Mouse (Mus musculus): ENCODE data around the gene Slc6a13. TPM values are rescaled to one million over a fixed set of nuclear protein-coding genes. Genes with fewer than 3 reads are reported as not detected.

Slc6a13 gene
- polyA plus RNA-seq, 1 experiment = not detected

- no peak overlapping the region for H3K27ac ChIP-seq (ENCODE audit: insufficient read depth, low read depth, low read length)
- H3K4me1 ChIP-seq (ENCODE audit: control insufficient read depth, insufficient read depth, low read length) = 0 out of 2 replicates have a peak, but pooled peaks cover 2% of the 10 kb centered on the region
- TF ChIP-seq POLR2A (IDR thresholded peaks at IDR 0.05; ENCODE audit: insufficient read depth, low read depth, low read length) (no peak), CTCF (IDR thresholded peaks at IDR 0.05; ENCODE audit: insufficient read depth, low read depth, low read length) (no peak)
- WGBS = 81% methylated on average over 8 of the region's 8 CpGs
- no peak overlapping the region for H3K4me3 ChIP-seq (ENCODE audit: insufficient read depth, low read depth, low read length)
Observed at GRCm38 (mm10) chr6:121336558-121336957, 36.5 kb downstream of the Slc6a13 start.

GRCm38 (mm10) chr6:121337229-121337628, 37.2 kb downstream of the Slc6a13 start:
- 0 out of 2 replicates have a peak, but pooled peaks cover 2% of the 10 kb centered on the region for H3K4me1 ChIP-seq (ENCODE audit: control insufficient read depth, insufficient read depth, low read length)
- 95% methylated on average over 9 of the region's 9 CpGs for WGBS
- TF ChIP-seq POLR2A (IDR thresholded peaks at IDR 0.05; ENCODE audit: insufficient read depth, low read depth, low read length) = no peak
- no peak for TF ChIP-seq CTCF (IDR thresholded peaks at IDR 0.05; ENCODE audit: insufficient read depth, low read depth, low read length)
- no peak overlapping the region for H3K27ac ChIP-seq (ENCODE audit: insufficient read depth, low read depth, low read length)
- H3K4me3 ChIP-seq (ENCODE audit: insufficient read depth, low read depth, low read length) = no peak overlapping the region

- H3K27ac ChIP-seq (ENCODE audit: insufficient read depth, low read depth, low read length) = no peak overlapping the region
- TF ChIP-seq CTCF (IDR thresholded peaks at IDR 0.05; ENCODE audit: insufficient read depth, low read depth, low read length) (peak; percentile 15; the same call in 1 of the 2 replicates), POLR2A (IDR thresholded peaks at IDR 0.05; ENCODE audit: insufficient read depth, low read depth, low read length) (no peak)
- no peak overlapping the region for H3K4me3 ChIP-seq (ENCODE audit: insufficient read depth, low read depth, low read length)
- WGBS = 29% methylated on average over 3 of the region's 3 CpGs
- H3K4me1 ChIP-seq (ENCODE audit: control insufficient read depth, insufficient read depth, low read length) = 0 out of 2 replicates have a peak, but pooled peaks cover 2% of the 10 kb centered on the region
Observed at GRCm38 (mm10) chr6:121337770-121338518, 37.9 kb downstream of the Slc6a13 start.

- no peak for TF ChIP-seq POLR2A (IDR thresholded peaks at IDR 0.05; ENCODE audit: insufficient read depth, low read depth, low read length)
- no peak for TF ChIP-seq CTCF (IDR thresholded peaks at IDR 0.05; ENCODE audit: insufficient read depth, low read depth, low read length)
- no peak overlapping the region for H3K4me3 ChIP-seq (ENCODE audit: insufficient read depth, low read depth, low read length)
- WGBS = 52% methylated on average over 4 of the region's 4 CpGs
- no peak overlapping the region for H3K27ac ChIP-seq (ENCODE audit: insufficient read depth, low read depth, low read length)
- 0 out of 2 replicates have a peak, but pooled peaks cover 2% of the 10 kb centered on the region for H3K4me1 ChIP-seq (ENCODE audit: control insufficient read depth, insufficient read depth, low read length)
Observed at GRCm38 (mm10) chr6:121338519-121338896, 38.5 kb downstream of the Slc6a13 start.

DNA sequence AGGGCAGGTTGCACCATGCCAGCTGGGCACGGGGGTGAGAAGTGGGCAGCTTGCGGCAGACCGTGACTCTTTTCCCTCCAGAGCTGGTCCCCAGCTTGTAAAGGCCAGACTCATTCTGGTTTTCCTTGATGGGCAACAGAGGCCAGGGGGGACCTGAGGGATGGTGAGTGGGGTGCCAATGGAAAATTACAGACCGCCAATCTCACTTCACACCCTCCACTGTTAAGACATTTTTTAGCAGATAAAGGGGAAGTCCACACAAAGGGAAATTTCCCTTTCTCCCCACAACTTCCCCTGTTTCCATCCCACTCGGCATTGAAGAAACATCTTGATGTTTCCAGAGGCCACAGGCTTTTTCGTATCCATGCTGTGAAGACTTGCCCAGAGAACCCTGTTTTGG, 41.6 kb downstream of the Slc6a13 start:
- Histone ChIP-seq H3K27ac (ENCODE audit: insufficient read depth, low read depth, low read length) (no peak overlapping the region), H3K4me1 (ENCODE audit: control insufficient read depth, insufficient read depth, low read length) (peaks cover 16% of the 10 kb centered on the region), H3K4me3 (ENCODE audit: insufficient read depth, low read depth, low read length) (no peak overlapping the region)
- WGBS = 87% methylated on average over 6 of the region's 6 CpGs
- TF ChIP-seq CTCF (IDR thresholded peaks at IDR 0.05; ENCODE audit: insufficient read depth, low read depth, low read length) = no peak
- TF ChIP-seq POLR2A (IDR thresholded peaks at IDR 0.05; ENCODE audit: insufficient read depth, low read depth, low read length) = no peak

- Histone ChIP-seq H3K4me1 (ENCODE audit: control insufficient read depth, insufficient read depth, low read length) (peaks cover 17% of the 10 kb centered on the region), H3K4me3 (ENCODE audit: insufficient read depth, low read depth, low read length) (no peak within 1 kb of the TSS), H3K27ac (ENCODE audit: insufficient read depth, low read depth, low read length) (no peak within 1 kb of the TSS)
- TF ChIP-seq CTCF (IDR thresholded peaks at IDR 0.05; ENCODE audit: insufficient read depth, low read depth, low read length) (no peak), POLR2A (IDR thresholded peaks at IDR 0.05; ENCODE audit: insufficient read depth, low read depth, low read length) (no peak)
- WGBS = 87% methylated on average over 15 of the region's 15 CpGs
Observed at GRCm38 (mm10) chr6:121343026-121343770, 43.2 kb downstream of the Slc6a13 start, which contains the start of gene Slc6a12. Gene Slc6a12 (plus strand): TSS chr6:121343076.

GRCm38 (mm10) chr6:121343771-121344123, 43.7 kb downstream of the Slc6a13 start:
- WGBS = 80% methylated on average over 6 of the region's 6 CpGs
- H3K4me1 ChIP-seq (ENCODE audit: control insufficient read depth, insufficient read depth, low read length) = peaks cover 17% of the 10 kb centered on the region
- TF ChIP-seq POLR2A (IDR thresholded peaks at IDR 0.05; ENCODE audit: insufficient read depth, low read depth, low read length) (no peak), CTCF (IDR thresholded peaks at IDR 0.05; ENCODE audit: insufficient read depth, low read depth, low read length) (no peak)

GRCm38 (mm10) chr6:121344329-121344728, 44.3 kb downstream of the Slc6a13 start:
- WGBS = 58% methylated on average over 5 of the region's 5 CpGs
- Histone ChIP-seq H3K4me3 (ENCODE audit: insufficient read depth, low read depth, low read length) (no peak overlapping the region), H3K27ac (ENCODE audit: insufficient read depth, low read depth, low read length) (no peak overlapping the region), H3K4me1 (ENCODE audit: control insufficient read depth, insufficient read depth, low read length) (peaks cover 17% of the 10 kb centered on the region)
- TF ChIP-seq POLR2A (IDR thresholded peaks at IDR 0.05; ENCODE audit: insufficient read depth, low read depth, low read length) = no peak
- TF ChIP-seq CTCF (IDR thresholded peaks at IDR 0.05; ENCODE audit: insufficient read depth, low read depth, low read length) = no peak

More at GRCm38 (mm10) chr6:121343771-121344123, 43.7 kb downstream of the Slc6a13 start:
- no peak overlapping the region for H3K4me3 ChIP-seq (ENCODE audit: insufficient read depth, low read depth, low read length)
- no peak overlapping the region for H3K27ac ChIP-seq (ENCODE audit: insufficient read depth, low read depth, low read length)

DNA sequence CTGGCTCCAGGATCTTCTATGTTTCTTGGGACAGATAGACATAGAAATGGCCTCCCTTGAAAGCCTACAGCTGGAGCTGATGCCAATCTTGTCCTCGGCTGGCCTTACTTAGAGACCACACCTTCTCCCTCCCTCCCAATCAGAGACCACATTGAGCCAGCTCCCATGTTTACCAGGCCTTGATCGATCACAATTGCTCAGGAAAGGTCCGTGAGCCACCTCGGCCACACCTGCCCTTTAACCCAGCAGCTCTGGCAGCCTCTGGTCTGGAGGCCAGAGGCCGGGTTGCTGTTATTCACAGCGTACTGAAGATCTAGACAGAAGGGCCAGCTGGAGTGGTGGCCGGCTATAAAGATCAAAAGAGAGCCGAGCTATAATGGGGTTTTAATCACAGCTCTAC, 46.4 kb downstream of the Slc6a13 start:
- Histone ChIP-seq H3K27ac (ENCODE audit: insufficient read depth, low read depth, low read length) (no peak overlapping the region), H3K4me1 (ENCODE audit: control insufficient read depth, insufficient read depth, low read length) (peaks cover 17% of the 10 kb centered on the region), H3K4me3 (ENCODE audit: insufficient read depth, low read depth, low read length) (no peak overlapping the region)
- TF ChIP-seq CTCF (IDR thresholded peaks at IDR 0.05; ENCODE audit: insufficient read depth, low read depth, low read length) (no peak), POLR2A (IDR thresholded peaks at IDR 0.05; ENCODE audit: insufficient read depth, low read depth, low read length) (no peak)
- WGBS = 51% methylated on average over 8 of the region's 8 CpGs

All from olfactory bulb, adult 2 months (tissue).